Mouse (Mus musculus) heart, adult 2 months (tissue): Measurements from ENCODE around the gene Fhl2.

Experiments used
- CTCF ChIP-seq: fragments of 200-600 bp; IDR thresholded peaks from 2 replicates; pipeline ENCODE4 v1.8.1; 2022; ENCODE audit warnings: antibody characterized with exemption, mild to moderate bottlenecking, moderate library complexity
- EP300 ChIP-seq: fragments of 200-500 bp; IDR thresholded peaks from 2 replicates; pipeline ENCODE4 v1.6.1; 2011; ENCODE audit warnings: low read depth, low read length, control low read depth; ENCODE audit not compliant: insufficient read depth
- POLR2A ChIP-seq: fragments of 200-500 bp; IDR thresholded peaks from 2 replicates; pipeline ENCODE4 v1.6.1; 2011; ENCODE audit warnings: mild to moderate bottlenecking, low read depth, low read length, control low read depth; ENCODE audit not compliant: insufficient read depth

DNA sequence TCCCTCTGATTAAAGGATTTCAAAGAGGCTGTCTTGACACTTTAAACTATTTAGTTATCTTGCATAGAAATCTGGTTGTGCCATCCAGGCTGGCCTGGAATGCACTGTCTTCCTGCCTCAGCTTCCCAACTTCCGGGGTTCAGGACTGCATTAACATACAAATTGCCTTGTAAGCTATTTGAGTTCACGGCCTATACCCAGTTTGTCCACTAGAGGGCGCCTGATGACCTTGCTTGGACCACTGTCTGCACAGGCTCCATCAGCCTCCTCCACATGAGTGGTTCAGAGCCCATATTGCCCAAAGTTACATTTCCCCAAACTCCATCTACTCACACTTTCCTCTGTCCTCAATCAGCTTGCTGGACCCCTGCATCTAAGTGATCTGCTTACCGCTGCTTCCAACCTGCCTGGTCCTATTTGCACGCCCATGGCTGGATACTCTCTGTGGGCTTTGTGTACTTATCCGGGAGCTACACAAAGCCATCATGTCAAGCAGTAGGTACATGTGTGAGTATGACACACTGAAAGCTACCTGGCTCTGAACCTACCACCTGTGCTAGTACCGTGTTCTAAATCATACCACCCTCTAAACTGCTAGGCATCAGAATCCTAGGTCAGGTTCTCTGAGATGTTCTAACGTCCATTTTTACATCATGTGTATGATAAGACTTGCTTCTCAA lies 57.1 kb downstream of the Fhl2 start:
- peak; percentile 98; the same call in 1 of the 2 replicates for TF ChIP-seq CTCF
- TF ChIP-seq POLR2A, result 0 out of 2 replicates have a peak, but pooled peaks have one; percentile 22
- TF ChIP-seq EP300, result peak; percentile 90
